Mouse (Mus musculus): ENCODE results near the gene Wfdc15a.

Wfdc15a gene

GRCm38 (mm10) chr2:164177831-164178230 is 22.1 kb downstream of the Wfdc15a start:
- no peak for DNase-seq (ENCODE audit: low spot score)

GRCm38 (mm10) chr2:164175850-164176249 is 24.1 kb downstream of the Wfdc15a start:
- DNase-seq (ENCODE audit: low spot score), result no peak

GRCm38 (mm10) chr2:164174649-164175395 is 25.1 kb downstream of the Wfdc15a start:
- DNase-seq (ENCODE audit: low spot score), result no peak

- no peak for DNase-seq (ENCODE audit: low spot score)
Observed at GRCm38 (mm10) chr2:164173394-164173793, 26.5 kb downstream of the Wfdc15a start.

GRCm38 (mm10) chr2:164170902-164171301 is 29.0 kb downstream of the Wfdc15a start, which contains the start of gene Kcns1:
Gene Kcns1, minus strand, starts transcription at chr2:164171113.
- no peak for DNase-seq (ENCODE audit: low spot score)

GRCm38 (mm10) chr2:164170326-164170725 is 29.6 kb downstream of the Wfdc15a start:
- DNase-seq (ENCODE audit: low spot score), result no peak

GRCm38 (mm10) chr2:164168571-164168946 is 31.4 kb downstream of the Wfdc15a start:
- no peak for DNase-seq (ENCODE audit: low spot score)

- DNase-seq (ENCODE audit: low spot score), result no peak
Observed at GRCm38 (mm10) chr2:164167752-164168570, 32.0 kb downstream of the Wfdc15a start.

GRCm38 (mm10) chr2:164164941-164165340 is 35.0 kb downstream of the Wfdc15a start:
- DNase-seq (ENCODE audit: low spot score), result no peak

GRCm38 (mm10) chr2:164161515-164162055 is 38.3 kb downstream of the Wfdc15a start:
- no peak for DNase-seq (ENCODE audit: low spot score)

GRCm38 (mm10) chr2:164158838-164159237 is 41.1 kb downstream of the Wfdc15a start:
- DNase-seq (ENCODE audit: low spot score), result no peak

GRCm38 (mm10) chr2:164156158-164156557 is 43.8 kb downstream of the Wfdc15a start:
- no peak for DNase-seq (ENCODE audit: low spot score)

- DNase-seq (ENCODE audit: low spot score), result no peak
Observed at GRCm38 (mm10) chr2:164154007-164154406, 45.9 kb downstream of the Wfdc15a start.

GRCm38 (mm10) chr2:164152341-164152740 is 47.6 kb downstream of the Wfdc15a start:
- no peak for DNase-seq (ENCODE audit: low spot score)

GRCm38 (mm10) chr2:164150086-164150760 is 49.7 kb downstream of the Wfdc15a start:
- DNase-seq (ENCODE audit: low spot score), result no peak
